Mouse (Mus musculus): ENCODE results near the gene Ssx2ip.

DNA sequence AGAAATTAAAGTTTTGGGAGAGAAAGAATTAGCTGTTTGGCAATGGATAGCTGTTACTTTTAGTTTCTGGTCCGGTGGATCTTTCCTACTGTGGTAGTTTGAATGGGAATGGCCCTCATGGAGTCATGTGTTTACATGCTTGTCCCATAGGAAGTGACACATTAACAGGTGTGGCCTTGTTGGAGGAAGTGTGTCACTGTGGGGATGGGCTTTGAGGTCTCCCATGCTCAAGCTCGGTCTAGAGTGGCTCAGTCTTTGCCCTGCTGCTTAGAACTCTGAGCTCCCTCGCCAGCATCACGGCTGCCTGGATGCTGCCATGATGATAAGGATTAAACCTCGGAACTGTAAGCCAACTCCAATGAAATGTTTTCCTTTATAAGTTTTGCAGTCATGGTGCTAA lies 46.9 kb downstream of the Ssx2ip start:
- TF ChIP-seq EP300 (IDR thresholded peaks at IDR 0.05; ENCODE audit: insufficient read depth, low read depth, low read length) (no peak), CTCF (IDR thresholded peaks at IDR 0.05) (no peak), POLR2A (IDR thresholded peaks at IDR 0.05; ENCODE audit: insufficient read depth, low read depth, low read length) (no peak)
